Mouse (Mus musculus) midbrain, postnatal 0 days (tissue): ENCODE results near the gene Grk1. TPM values are rescaled to one million over a fixed set of nuclear protein-coding genes. Genes with fewer than 3 reads are reported as not detected.

Source experiments
- ATAC-seq: fragments of 200-750 bp; cut with Nextera tagmentation; 2 replicates; pipeline ENCODE4 v1.8.0; 2017; ENCODE audit warnings: moderate number of reproducible peaks, mild to moderate bottlenecking, moderate TSS enrichment, moderate library complexity; ENCODE audit not compliant: low FRiP score
- DNase-seq: peaks from one replicate; pipeline ENCODE4 v3.0.0-alpha.2; 2015; ENCODE audit warnings: low spot score
- H3K27ac ChIP-seq: fragments of 300-500 bp; sonication (generic); 2 replicates; pipeline ENCODE4 v1.5.1; 2014; ENCODE audit warnings: low read depth, mild to moderate bottlenecking, low read length, mixed read lengths
- H3K27me3 ChIP-seq: fragments of 300-500 bp; sonication (generic); 2 replicates; pipeline ENCODE4 v1.6.1; 2014; ENCODE audit warnings: low read length, control low read depth, mixed read lengths; ENCODE audit not compliant: insufficient read depth
- H3K36me3 ChIP-seq: fragments of 300-500 bp; sonication (generic); 2 replicates; pipeline ENCODE4 v1.6.1; 2014; ENCODE audit warnings: low read length, control low read depth, mixed read lengths; ENCODE audit not compliant: insufficient read depth
- H3K4me1 ChIP-seq: fragments of 300-500 bp; sonication (generic); 2 replicates; pipeline ENCODE4 v1.6.1; 2014; ENCODE audit warnings: mild to moderate bottlenecking, control low read depth, antibody characterized with exemption, low read length, mixed read lengths; ENCODE audit not compliant: insufficient read depth
- H3K4me2 ChIP-seq: fragments of 300-500 bp; sonication (generic); 2 replicates; pipeline ENCODE4 v1.6.1; 2014; ENCODE audit warnings: low read depth, mild to moderate bottlenecking, low read length, mixed read lengths; ENCODE audit not compliant: poor library complexity, severe bottlenecking
- H3K4me3 ChIP-seq: fragments of 300-500 bp; sonication (generic); 2 replicates; pipeline ENCODE4 v1.5.1; 2014; ENCODE audit warnings: low read depth, mild to moderate bottlenecking, low read length, moderate library complexity
- H3K9ac ChIP-seq: fragments of 300-500 bp; sonication (generic); replicated peaks from 2 replicates; pipeline ENCODE4 v1.6.1; 2014; ENCODE audit warnings: mild to moderate bottlenecking, low read length, moderate library complexity, mixed read lengths; ENCODE audit not compliant: poor library complexity, severe bottlenecking
- H3K9me3 ChIP-seq: fragments of 300-500 bp; sonication (generic); 2 replicates; pipeline ENCODE4 v1.6.1; 2016; ENCODE audit warnings: low read length, control low read depth
- CTCF ChIP-seq: IDR thresholded peaks from 2 replicates; pipeline ENCODE4 v1.5.1; 2016; ENCODE audit warnings: antibody characterized with exemption, mild to moderate bottlenecking
- WGBS: fragments of 180-500 bp; shearing (Covaris S2); extraction: QIAGEN DNeasy Blood & Tissue Kit; methylation state at CpG from one replicate; pipeline ENCODE4 v1.1.7; 2014; 5-methylcytosine and 5-hydroxymethylcytosine counted together
- polyA plus RNA-seq: library from polyadenylated mRNA; unstranded; fragments of >200 nt; fragmentation: Nextera tagmentation; extraction: Ambion mirVana; gene quantifications from 2 replicates; pipeline ENCODE4 v1.2.1, GENCODE M21; 2015
- total RNA-seq: library from RNA; depleted of rRNA; stranded (reverse); fragments of >200 nt; gene quantifications from 2 replicates; pipeline ENCODE4 v1.2.3, GENCODE M21; 2014

Grk1 gene
- total and polyA plus RNA-seq, 2 experiments from 2014 or later, result under 0.01 TPM; not detected in 1

- TF ChIP-seq CTCF, result no peak
- Histone ChIP-seq H3K4me3 (no peak overlapping the region), H3K4me1 (no peaks in the 10 kb centered on the region), H3K27ac (no peak overlapping the region), H3K9me3 (no peaks in the 10 kb centered on the region), H3K36me3 (no peaks in the 10 kb centered on the region), H3K9ac (no peak overlapping the region), H3K4me2 (no peak overlapping the region), H3K27me3 (no peaks in the 10 kb centered on the region; the same call in 1 of the 2 replicates)
- no peak for ATAC-seq
- DNase-seq, result no peak
- WGBS, result 94% methylated on average over 2 of the region's 2 CpGs
Observed at GRCm38 (mm10) chr8:13442152-13442551, 37.3 kb downstream of the Grk1 start.

DNA sequence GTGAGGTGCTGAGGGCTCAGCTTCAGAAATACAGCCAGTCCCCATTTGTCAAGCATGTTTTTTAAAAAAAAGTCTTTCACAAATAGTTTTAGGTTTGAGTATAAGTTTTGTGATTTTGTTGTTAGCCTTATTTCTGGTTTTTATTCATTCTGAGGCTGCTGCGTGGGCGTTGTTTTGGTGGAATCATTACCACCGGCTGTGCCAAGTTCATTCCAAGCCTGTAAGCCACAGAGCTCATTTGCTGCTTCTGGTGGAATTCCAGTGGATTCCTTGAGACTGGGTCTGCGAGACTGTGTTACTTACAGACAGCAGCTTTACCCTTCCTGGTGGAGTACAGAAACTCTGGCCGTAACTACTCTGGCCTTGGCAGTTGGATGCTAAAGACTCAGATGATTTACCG lies 41.6 kb downstream of the Grk1 start:
- H3K4me3 ChIP-seq, result no peak overlapping the region
- H3K27ac ChIP-seq, result no peak overlapping the region
- H3K9ac ChIP-seq, result no peak overlapping the region
- ATAC-seq, result no peak
- WGBS, result 91% methylated on average over 6 of the region's 6 CpGs
- H3K27me3 ChIP-seq, result no peaks in the 10 kb centered on the region
- H3K36me3 ChIP-seq, result no peaks in the 10 kb centered on the region
- H3K9me3 ChIP-seq, result no peaks in the 10 kb centered on the region
- DNase-seq, result no peak
- no peak for TF ChIP-seq CTCF
- no peak overlapping the region for H3K4me2 ChIP-seq
- H3K4me1 ChIP-seq, result no peaks in the 10 kb centered on the region

DNA sequence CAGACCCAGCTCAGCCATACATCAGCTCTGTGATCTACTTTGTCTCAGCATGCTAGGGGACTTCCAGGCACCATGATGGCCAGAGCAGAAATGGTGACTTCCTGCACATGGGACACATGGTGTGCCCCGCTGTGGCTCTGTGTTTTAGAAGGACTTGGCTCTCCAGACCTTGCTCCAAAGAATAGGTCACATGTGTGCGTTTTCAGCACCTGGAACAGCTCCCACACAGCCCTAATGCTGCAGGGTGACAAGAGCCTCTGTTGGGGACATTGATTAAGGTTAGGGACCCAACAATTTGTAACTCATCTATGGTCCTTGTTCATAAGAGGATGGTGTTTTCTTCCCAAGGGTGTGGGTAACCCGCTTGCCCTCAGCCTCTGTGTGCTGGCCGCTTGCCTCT lies 43.3 kb downstream of the Grk1 start:
- DNase-seq, result no peak
- 63% methylated on average over 4 of the region's 4 CpGs for WGBS
- no peak for ATAC-seq

DNA sequence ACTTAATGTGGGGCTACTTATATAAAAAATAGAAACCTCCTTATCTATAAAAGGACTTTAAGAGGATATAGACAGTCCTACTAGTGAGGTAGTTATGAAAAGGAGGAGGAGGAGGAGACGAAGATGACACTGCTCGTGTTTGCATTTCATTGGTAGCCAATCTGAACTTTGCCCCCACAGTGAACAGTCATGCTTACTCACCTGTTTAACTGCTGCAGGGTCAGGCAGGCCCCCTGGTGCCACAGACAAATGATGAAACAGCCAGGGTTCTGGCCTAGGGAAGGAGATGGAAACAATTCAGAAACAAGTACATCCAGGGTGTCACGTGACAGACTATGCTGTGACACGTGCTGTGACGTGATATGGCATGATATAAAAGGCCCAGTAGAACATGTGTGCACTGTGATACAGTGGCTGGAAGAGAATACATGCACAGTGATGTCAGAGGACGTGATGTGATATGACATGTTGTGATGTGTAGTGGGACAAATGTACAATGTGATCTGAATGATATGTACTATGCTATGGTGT lies 46.9 kb downstream of the Grk1 start:
- no peaks in the 10 kb centered on the region for H3K36me3 ChIP-seq
- ATAC-seq, result no peak
- H3K4me2 ChIP-seq, result no peak overlapping the region
- TF ChIP-seq CTCF, result no peak
- H3K4me3 ChIP-seq, result no peak overlapping the region
- WGBS, result 67% methylated on average over 6 of the region's 6 CpGs
- no peak overlapping the region for H3K9ac ChIP-seq
- no peaks in the 10 kb centered on the region for H3K4me1 ChIP-seq
- H3K27ac ChIP-seq, result no peak overlapping the region
- DNase-seq, result no peak
- H3K27me3 ChIP-seq, result no peaks in the 10 kb centered on the region
- no peaks in the 10 kb centered on the region for H3K9me3 ChIP-seq

More for the DNA sequence above, 43.3 kb downstream of the Grk1 start:
- no peak overlapping the region for H3K4me3 ChIP-seq
- no peaks in the 10 kb centered on the region for H3K4me1 ChIP-seq
- no peaks in the 10 kb centered on the region for H3K36me3 ChIP-seq
- no peak for TF ChIP-seq CTCF
- H3K9me3 ChIP-seq, result no peaks in the 10 kb centered on the region
- no peak overlapping the region for H3K9ac ChIP-seq
- no peak overlapping the region for H3K27ac ChIP-seq
- H3K4me2 ChIP-seq, result no peak overlapping the region
- no peaks in the 10 kb centered on the region for H3K27me3 ChIP-seq

GRCm38 (mm10) chr8:13454341-13455113 lies 49.6 kb downstream of the Grk1 start:
- Histone ChIP-seq H3K9ac (no peak overlapping the region), H3K27ac (no peak overlapping the region), H3K4me2 (no peak overlapping the region), H3K27me3 (no peaks in the 10 kb centered on the region), H3K4me3 (no peak overlapping the region), H3K4me1 (no peaks in the 10 kb centered on the region), H3K9me3 (no peaks in the 10 kb centered on the region), H3K36me3 (no peaks in the 10 kb centered on the region)
- peak; percentile 65 for DNase-seq
- TF ChIP-seq CTCF, result no peak
- peak; percentile 68; the same call in 1 of the 2 replicates for ATAC-seq
- WGBS, result 63% methylated on average over 8 of the region's 8 CpGs

DNA sequence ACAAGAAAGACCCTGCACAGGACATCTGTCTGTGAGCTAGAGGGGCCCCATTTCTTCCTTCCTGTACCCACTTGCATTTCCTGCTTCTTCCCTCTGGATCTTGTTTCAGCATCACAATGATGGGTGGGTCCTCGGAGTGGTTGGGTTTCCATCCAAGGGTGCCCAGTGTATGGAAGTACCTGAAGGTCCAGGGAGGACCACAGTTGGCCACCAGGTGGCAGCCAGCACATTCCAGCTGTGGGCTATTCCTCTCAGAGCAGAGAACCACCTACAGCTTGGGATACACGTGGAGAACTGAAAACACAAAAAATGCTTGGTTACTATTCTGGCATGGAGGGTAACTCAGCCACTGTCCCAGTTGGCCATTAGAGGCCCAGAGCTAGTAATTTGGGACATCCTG lies 50.4 kb downstream of the Grk1 start:
- WGBS, result 42% methylated on average over 2 of the region's 2 CpGs
- H3K27me3 ChIP-seq, result no peaks in the 10 kb centered on the region

More for the DNA sequence above, 50.4 kb downstream of the Grk1 start:
- H3K27ac ChIP-seq, result no peak overlapping the region
- H3K9ac ChIP-seq, result no peak overlapping the region
- no peak overlapping the region for H3K4me3 ChIP-seq
- peak; percentile 63 for DNase-seq
- no peaks in the 10 kb centered on the region for H3K9me3 ChIP-seq
- H3K4me2 ChIP-seq, result no peak overlapping the region
- ATAC-seq, result peak; percentile 68; the same call in 1 of the 2 replicates
- no peaks in the 10 kb centered on the region for H3K4me1 ChIP-seq
- peak; percentile 85 for TF ChIP-seq CTCF
- H3K36me3 ChIP-seq, result no peaks in the 10 kb centered on the region
